Mouse (Mus musculus): ENCODE measurements around the gene Arid5a.

GRCm38 (mm10) chr1:36307121-36307494 lies 425 bp upstream of the Arid5a start:
- TF ChIP-seq POLR2A (IDR thresholded peaks at IDR 0.05; ENCODE audit: borderline replicate concordance, low read depth, low read length) (no peak), CTCF (IDR thresholded peaks at IDR 0.05; ENCODE audit: low read depth, low read length) (no peak)
